Mouse (Mus musculus) liver, embryonic 15.5 days (tissue): ENCODE results near the gene Mgat5b. TPM values are rescaled to one million over a fixed set of nuclear protein-coding genes. Genes with fewer than 3 reads are reported as not detected.
A peak's percentile ranks its signal among the peaks of the same experiment; 100 is the strongest.

ENCODE experiments used
- ATAC-seq: fragments of 200-750 bp; cut with Nextera tagmentation; 2 replicates; pipeline ENCODE4 v1.8.0; 2017; ENCODE audit warnings: moderate number of reproducible peaks, mild to moderate bottlenecking, moderate library complexity; ENCODE audit not compliant: insufficient read depth
- H3K27ac ChIP-seq: fragments of 300-500 bp; sonication (generic); replicated peaks from 2 replicates; pipeline ENCODE4 v1.5.1; 2015; ENCODE audit warnings: mild to moderate bottlenecking, inconsistent platforms
- H3K27me3 ChIP-seq: fragments of 300-500 bp; sonication (generic); 2 replicates; pipeline ENCODE4 v1.6.1; 2015; ENCODE audit warnings: mild to moderate bottlenecking, inconsistent platforms
- H3K36me3 ChIP-seq: fragments of 300-500 bp; sonication (generic); replicated peaks from 2 replicates; pipeline ENCODE4 v1.6.1; 2015; ENCODE audit warnings: moderate library complexity, mild to moderate bottlenecking, inconsistent platforms
- H3K4me1 ChIP-seq: fragments of 300-500 bp; sonication (generic); replicated peaks from 2 replicates; pipeline ENCODE4 v1.6.1; 2015; ENCODE audit warnings: inconsistent platforms
- H3K4me2 ChIP-seq: fragments of 300-500 bp; sonication (generic); 2 replicates; pipeline ENCODE4 v1.6.1; 2015; ENCODE audit warnings: moderate library complexity, mild to moderate bottlenecking, inconsistent platforms
- H3K4me3 ChIP-seq: fragments of 300-500 bp; sonication (generic); replicated peaks from 2 replicates; pipeline ENCODE4 v1.5.1; 2015; ENCODE audit warnings: mild to moderate bottlenecking, inconsistent platforms
- H3K9ac ChIP-seq: fragments of 300-500 bp; sonication (generic); 2 replicates; pipeline ENCODE4 v1.6.1; 2015; ENCODE audit warnings: moderate library complexity, mild to moderate bottlenecking, inconsistent platforms
- H3K9me3 ChIP-seq: fragments of 300-500 bp; sonication (generic); replicated peaks from 2 replicates; pipeline ENCODE4 v1.6.1; 2016; ENCODE audit warnings: inconsistent platforms
- WGBS: fragments of 180-500 bp; shearing (Covaris S2); methylation state at CpG from one replicate; pipeline ENCODE4 v1.1.7; 2015; ENCODE audit warnings: mixed read lengths; ENCODE audit not compliant: insufficient replicate concordance; 5-methylcytosine and 5-hydroxymethylcytosine counted together
- polyA plus RNA-seq: library from polyadenylated mRNA; unstranded; fragments of >200 nt; fragmentation: Nextera tagmentation; extraction: Ambion mirVana; gene quantifications from 2 replicates; pipeline ENCODE4 v1.2.1, GENCODE M21; 2015

Gene Mgat5b
- not detected in 2 replicates for polyA plus RNA-seq

- 2% methylated on average over 80 of the region's 90 CpGs for WGBS
- no peaks in the 10 kb centered on the region for H3K9me3 ChIP-seq
- H3K4me1 ChIP-seq, result peaks cover 7% of the 10 kb centered on the region; the same call in 1 of the 2 replicates
- peak within 1 kb of the TSS; percentile 70 for H3K4me2 ChIP-seq
- no peak for ATAC-seq
- peaks cover 87% of the 10 kb centered on the region for H3K27me3 ChIP-seq
- no peaks in the 10 kb centered on the region for H3K36me3 ChIP-seq
- peak within 1 kb of the TSS; percentile 39 for H3K4me3 ChIP-seq
- H3K9ac ChIP-seq, result no peak within 1 kb of the TSS
- H3K27ac ChIP-seq, result no peak within 1 kb of the TSS
Measured at GRCm38 (mm10) chr11:116918323-116919185, at the start of gene Mgat5b. Gene Mgat5b (plus strand): TSS chr11:116918863.

DNA sequence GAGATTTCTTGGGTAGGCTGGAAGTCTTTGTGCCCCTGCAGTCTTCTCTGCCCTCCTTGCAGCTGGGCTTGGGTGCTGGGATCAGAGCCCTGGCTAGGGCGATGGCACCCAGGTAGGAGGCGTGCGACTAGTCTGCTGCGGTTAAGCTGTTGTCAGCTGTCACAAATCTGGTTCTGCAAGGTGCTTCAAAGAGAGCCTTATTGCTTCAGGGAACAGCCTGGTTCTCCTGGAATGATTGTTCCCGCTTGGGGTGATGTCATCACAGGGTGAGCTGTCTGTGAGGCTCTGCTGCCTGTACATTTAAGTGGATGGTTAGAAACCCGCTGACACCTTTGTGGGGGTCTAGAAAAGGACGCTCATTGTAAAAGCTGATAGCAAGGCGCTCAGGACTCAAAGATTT lies 49.4 kb upstream of the Mgat5b start:
- H3K27me3 ChIP-seq, result no peaks in the 10 kb centered on the region
- no peak overlapping the region for H3K9ac ChIP-seq
- no peak overlapping the region for H3K4me2 ChIP-seq
- no peak for ATAC-seq
- H3K27ac ChIP-seq, result no peak overlapping the region
- 77% methylated on average over 8 of the region's 8 CpGs for WGBS
- H3K4me3 ChIP-seq, result no peak overlapping the region
- peaks cover 37% of the 10 kb centered on the region for H3K36me3 ChIP-seq
- H3K9me3 ChIP-seq, result no peaks in the 10 kb centered on the region
- no peaks in the 10 kb centered on the region; the same call in 1 of the 2 replicates for H3K4me1 ChIP-seq

DNA sequence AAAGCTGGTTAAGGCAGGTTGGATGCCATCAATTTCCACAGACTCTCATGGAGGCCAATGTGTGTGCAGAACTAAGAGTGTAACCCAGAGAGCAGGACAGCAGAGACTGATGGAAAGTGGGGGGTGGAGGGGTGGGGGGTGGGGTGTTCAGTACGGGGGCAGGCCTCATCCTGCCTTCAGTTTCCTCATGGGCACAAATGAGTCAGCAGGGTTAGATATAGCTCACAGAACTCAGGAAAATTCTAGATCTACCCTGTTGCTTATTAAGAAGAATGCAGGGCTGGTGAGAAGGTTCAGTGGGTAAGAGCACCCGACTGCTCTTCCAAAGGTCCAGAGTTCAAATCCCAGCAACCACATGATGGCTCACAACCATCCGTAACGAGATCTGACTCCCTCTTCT lies 49.0 kb upstream of the Mgat5b start:
- no peak overlapping the region for H3K4me3 ChIP-seq
- no peak overlapping the region for H3K4me2 ChIP-seq
- H3K36me3 ChIP-seq, result peaks cover 41% of the 10 kb centered on the region
- no peaks in the 10 kb centered on the region for H3K9me3 ChIP-seq
- H3K4me1 ChIP-seq, result no peaks in the 10 kb centered on the region
- ATAC-seq, result no peak
- H3K27ac ChIP-seq, result no peak overlapping the region
- no peaks in the 10 kb centered on the region for H3K27me3 ChIP-seq
- 68% methylated on average over 4 of the region's 4 CpGs for WGBS
- no peak overlapping the region for H3K9ac ChIP-seq

GRCm38 (mm10) chr11:116871538-116871937 lies 47.1 kb upstream of the Mgat5b start:
- Histone ChIP-seq H3K27me3 (no peaks in the 10 kb centered on the region), H3K9ac (no peak overlapping the region), H3K4me1 (no peaks in the 10 kb centered on the region), H3K27ac (no peak overlapping the region), H3K36me3 (peaks cover 42% of the 10 kb centered on the region), H3K4me2 (no peak overlapping the region), H3K9me3 (no peaks in the 10 kb centered on the region), H3K4me3 (no peak overlapping the region)
- ATAC-seq, result no peak
- WGBS, result 78% methylated on average over 9 of the region's 9 CpGs

DNA sequence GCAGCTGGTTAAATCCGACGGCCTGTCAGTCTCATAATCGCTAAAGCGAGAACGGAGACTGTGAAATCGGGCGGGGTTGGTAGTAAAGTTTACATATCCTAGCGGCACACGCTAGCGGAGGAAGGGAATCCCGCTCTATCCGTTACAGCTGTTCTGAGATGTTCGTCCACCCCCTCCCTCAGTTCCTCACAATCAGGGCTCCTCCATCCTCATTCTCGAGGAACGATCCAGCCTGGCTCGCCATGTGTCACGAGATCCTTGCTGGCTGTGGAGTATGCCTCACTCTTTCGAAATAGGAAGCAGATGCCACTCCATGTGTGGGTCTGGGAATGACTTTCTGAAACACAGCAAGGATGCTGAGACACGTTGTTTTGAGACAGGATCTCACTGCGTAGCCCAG lies 44.7 kb upstream of the Mgat5b start:
- H3K27ac ChIP-seq, result no peak overlapping the region
- H3K27me3 ChIP-seq, result no peaks in the 10 kb centered on the region
- no peaks in the 10 kb centered on the region for H3K4me1 ChIP-seq
- H3K36me3 ChIP-seq, result peaks cover 42% of the 10 kb centered on the region
- H3K4me3 ChIP-seq, result no peak overlapping the region
- no peak for ATAC-seq
- WGBS, result 85% methylated on average over 20 of the region's 20 CpGs
- H3K4me2 ChIP-seq, result no peak overlapping the region
- no peaks in the 10 kb centered on the region for H3K9me3 ChIP-seq
- no peak overlapping the region for H3K9ac ChIP-seq

DNA sequence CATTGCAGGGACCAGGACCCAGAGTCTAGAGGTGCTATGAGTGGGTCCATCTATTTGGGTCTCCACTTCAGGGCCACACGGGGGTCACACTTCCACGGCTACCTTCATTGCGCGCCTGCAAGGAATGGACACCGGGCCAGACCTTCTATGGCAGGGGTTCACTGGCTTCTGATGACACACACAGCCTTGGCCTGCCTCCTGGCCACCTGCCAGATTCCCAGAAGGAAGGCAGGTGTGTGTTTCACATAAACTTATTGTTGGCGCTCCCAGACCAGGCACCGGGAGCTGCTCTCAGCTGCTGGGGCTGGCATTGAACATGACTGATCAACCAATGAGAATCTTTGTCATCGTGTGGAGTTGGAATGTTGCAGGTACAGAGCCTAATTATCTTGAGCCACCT lies 40.2 kb upstream of the Mgat5b start:
- no peak overlapping the region for H3K4me3 ChIP-seq
- H3K27me3 ChIP-seq, result no peaks in the 10 kb centered on the region
- WGBS, result 82% methylated on average over 8 of the region's 8 CpGs
- no peak overlapping the region for H3K4me2 ChIP-seq
- no peak overlapping the region for H3K9ac ChIP-seq
- H3K4me1 ChIP-seq, result no peaks in the 10 kb centered on the region
- H3K36me3 ChIP-seq, result peaks cover 17% of the 10 kb centered on the region
- no peak for ATAC-seq
- no peak overlapping the region for H3K27ac ChIP-seq
- no peaks in the 10 kb centered on the region for H3K9me3 ChIP-seq

DNA sequence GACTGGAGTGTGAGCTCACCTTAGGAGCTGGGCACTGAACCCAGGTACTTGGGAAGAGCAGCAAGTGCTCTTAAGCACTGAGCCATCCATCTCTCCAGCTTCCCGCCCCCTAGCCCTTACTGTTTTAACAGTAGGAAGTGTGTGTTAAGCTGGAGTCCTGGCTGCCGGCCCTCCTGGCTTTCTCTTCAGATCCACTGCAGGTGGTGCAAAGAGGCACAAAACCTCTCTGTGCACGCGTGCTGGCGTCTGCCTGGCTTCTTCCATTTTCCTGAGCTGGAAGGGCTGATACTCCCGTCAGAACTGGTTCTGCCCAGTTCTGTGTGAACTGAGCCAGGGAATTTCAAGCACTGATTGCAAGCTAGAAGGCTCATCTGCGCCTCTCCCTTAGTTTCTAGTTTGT lies 37.8 kb upstream of the Mgat5b start:
- Histone ChIP-seq H3K4me1 (no peaks in the 10 kb centered on the region; the same call in 1 of the 2 replicates), H3K36me3 (no peaks in the 10 kb centered on the region), H3K9me3 (no peaks in the 10 kb centered on the region), H3K4me3 (no peak overlapping the region), H3K27me3 (peaks cover 7% of the 10 kb centered on the region; the same call in 1 of the 2 replicates), H3K27ac (no peak overlapping the region), H3K4me2 (no peak overlapping the region), H3K9ac (no peak overlapping the region)
- no peak for ATAC-seq
- 62% methylated on average over 7 of the region's 7 CpGs for WGBS

GRCm38 (mm10) chr11:116881440-116881839 lies 37.2 kb upstream of the Mgat5b start:
- Histone ChIP-seq H3K4me2 (no peak overlapping the region), H3K4me1 (no peaks in the 10 kb centered on the region; the same call in 1 of the 2 replicates), H3K9ac (no peak overlapping the region), H3K27me3 (peaks cover 7% of the 10 kb centered on the region), H3K4me3 (no peak overlapping the region), H3K36me3 (no peaks in the 10 kb centered on the region), H3K27ac (no peak overlapping the region), H3K9me3 (no peaks in the 10 kb centered on the region)
- no peak for ATAC-seq
- 66% methylated on average over 5 of the region's 5 CpGs for WGBS

GRCm38 (mm10) chr11:116882446-116882845 lies 36.2 kb upstream of the Mgat5b start:
- no peaks in the 10 kb centered on the region; the same call in 1 of the 2 replicates for H3K4me1 ChIP-seq
- H3K27me3 ChIP-seq, result peaks cover 12% of the 10 kb centered on the region
- H3K36me3 ChIP-seq, result no peaks in the 10 kb centered on the region
- H3K27ac ChIP-seq, result no peak overlapping the region
- WGBS, result 81% methylated on average over 10 of the region's 10 CpGs
- H3K9me3 ChIP-seq, result no peaks in the 10 kb centered on the region
- no peak for ATAC-seq
- H3K9ac ChIP-seq, result no peak overlapping the region
- H3K4me3 ChIP-seq, result no peak overlapping the region
- H3K4me2 ChIP-seq, result no peak overlapping the region

GRCm38 (mm10) chr11:116884061-116884460 lies 34.6 kb upstream of the Mgat5b start:
- 68% methylated on average over 6 of the region's 6 CpGs for WGBS
- H3K9ac ChIP-seq, result no peak overlapping the region
- no peak overlapping the region for H3K4me2 ChIP-seq
- H3K9me3 ChIP-seq, result no peaks in the 10 kb centered on the region
- H3K27ac ChIP-seq, result no peak overlapping the region
- no peak overlapping the region for H3K4me3 ChIP-seq
- no peaks in the 10 kb centered on the region for H3K36me3 ChIP-seq
- ATAC-seq, result no peak
- no peaks in the 10 kb centered on the region; the same call in 1 of the 2 replicates for H3K4me1 ChIP-seq
- H3K27me3 ChIP-seq, result peaks cover 16% of the 10 kb centered on the region

DNA sequence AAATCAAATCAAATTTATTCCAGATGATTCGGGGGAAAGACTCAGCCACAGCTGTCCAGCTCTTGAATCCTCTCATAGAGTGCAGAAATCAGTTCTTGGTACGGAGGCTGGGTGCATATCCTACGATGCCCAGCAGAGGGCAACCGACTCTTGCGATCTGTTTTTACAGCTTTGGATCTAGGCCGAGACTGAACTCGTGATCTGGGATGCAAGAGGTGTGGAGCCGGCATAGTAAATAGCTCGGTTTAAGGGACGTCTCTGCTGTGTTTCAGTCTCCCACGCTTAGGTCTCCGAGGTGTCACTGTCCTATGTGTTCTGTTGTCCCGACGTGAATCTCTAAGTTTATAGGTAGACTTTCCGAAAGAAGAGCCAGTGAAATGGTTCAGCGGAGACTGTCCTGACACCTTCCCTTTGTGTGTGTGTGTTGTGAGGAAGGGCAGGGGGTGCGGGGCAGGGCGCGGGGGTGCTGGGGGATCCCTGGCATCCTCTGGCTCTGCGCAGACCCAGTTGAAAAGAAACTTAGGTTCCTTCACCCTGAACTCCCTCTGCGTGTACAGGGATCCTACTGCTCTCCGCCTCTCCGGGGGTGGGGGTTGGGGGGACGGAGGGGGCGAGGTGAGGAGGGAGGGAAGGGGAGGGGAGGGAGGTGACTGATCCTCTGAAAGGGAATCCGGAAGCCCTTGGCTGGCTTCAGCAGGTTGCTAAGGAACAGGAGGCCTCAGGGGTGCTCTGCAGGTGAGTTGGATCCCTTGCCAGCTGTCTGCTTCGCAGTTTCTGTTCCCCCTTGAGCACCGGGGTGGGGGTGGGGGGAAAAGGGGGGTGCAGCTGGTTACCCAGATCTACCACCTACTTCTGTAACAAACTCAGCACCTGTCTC lies 33.1 kb upstream of the Mgat5b start:
- Histone ChIP-seq H3K4me2 (peak overlapping the region; percentile 25), H3K9me3 (no peaks in the 10 kb centered on the region), H3K9ac (no peak overlapping the region), H3K27me3 (peaks cover 19% of the 10 kb centered on the region), H3K4me1 (no peaks in the 10 kb centered on the region; the same call in 1 of the 2 replicates), H3K36me3 (no peaks in the 10 kb centered on the region), H3K27ac (no peak overlapping the region), H3K4me3 (no peak overlapping the region)
- WGBS, result 6% methylated on average over 28 of the region's 28 CpGs
- no peak for ATAC-seq
